Mouse (Mus musculus): ENCODE results near the gene Col5a1.

Col5a1 gene

DNA sequence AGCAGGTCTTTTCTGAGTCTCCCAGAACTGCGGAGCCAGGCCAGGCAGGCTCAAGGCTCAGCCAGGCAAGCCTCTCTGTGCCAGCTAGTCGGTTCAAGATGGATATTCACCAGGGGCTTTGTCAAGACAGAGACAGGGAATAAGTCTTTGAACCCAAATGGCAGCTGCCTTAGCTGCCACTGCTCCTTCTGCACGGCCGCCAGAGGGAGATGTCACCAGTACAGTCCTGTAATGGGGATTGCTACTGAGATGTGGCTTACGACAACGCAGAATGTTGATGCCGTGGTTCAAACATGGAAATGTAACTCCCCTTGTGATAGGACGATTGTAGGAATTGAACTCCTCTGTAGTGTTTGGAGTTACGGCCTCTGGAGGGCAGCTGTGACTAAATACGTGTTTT, 199.9 kb downstream of the Col5a1 start:
- no peak for DNase-seq (ENCODE audit: inconsistent ontology term)

DNA sequence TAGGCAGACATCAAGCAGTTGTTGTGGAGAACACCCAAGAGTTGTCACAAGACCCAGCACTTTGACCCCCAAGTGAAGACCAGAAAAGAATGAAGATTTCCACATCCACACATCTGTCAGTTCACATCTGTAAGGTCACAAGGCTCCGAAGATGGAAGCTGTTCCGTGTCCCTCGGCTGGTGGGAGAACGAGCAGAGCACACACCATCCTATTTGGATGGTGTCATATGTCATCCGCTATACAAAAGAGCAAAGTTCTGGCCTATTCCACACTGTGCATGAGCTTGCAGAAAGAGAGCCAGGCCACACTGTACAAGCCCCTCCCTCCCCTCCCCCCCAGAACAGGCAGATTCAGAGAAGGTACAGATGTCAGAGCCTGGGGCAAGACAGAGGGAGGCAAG, 202.9 kb downstream of the Col5a1 start:
- DNase-seq (ENCODE audit: inconsistent ontology term), result no peak

All from Muller cell, postnatal 12 days (primary cell).